Mouse (Mus musculus) thymus, postnatal 10 days (tissue): ENCODE results near the gene Prdm15.

Source experiments
- DNase-seq, 2 experiments: peaks; one replicate each; pipeline ENCODE4 v3.0.0; 2021; ENCODE audit warnings: low spot score in 2 of 2

Prdm15 gene

DNA sequence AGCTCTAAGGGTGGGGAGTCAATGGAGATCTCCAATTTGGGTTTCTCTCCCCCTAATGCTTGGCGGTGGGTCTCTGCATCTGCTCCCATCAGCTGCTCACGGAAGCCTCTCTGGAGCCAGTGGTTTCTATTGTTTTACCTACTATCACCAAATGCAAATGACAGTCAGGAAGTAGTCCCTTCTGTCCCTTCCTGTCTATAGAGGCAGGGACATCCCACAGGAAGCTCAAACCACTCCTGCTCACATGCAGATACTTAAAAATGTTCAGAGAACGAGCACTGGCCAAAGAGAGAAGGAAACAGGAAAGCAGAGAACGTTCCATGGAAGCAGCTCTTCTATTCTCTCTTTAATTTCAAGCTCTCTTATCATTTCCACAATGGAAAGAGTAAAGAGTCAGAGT lies 32.1 kb downstream of the Prdm15 start:
- no peak for DNase-seq

DNA sequence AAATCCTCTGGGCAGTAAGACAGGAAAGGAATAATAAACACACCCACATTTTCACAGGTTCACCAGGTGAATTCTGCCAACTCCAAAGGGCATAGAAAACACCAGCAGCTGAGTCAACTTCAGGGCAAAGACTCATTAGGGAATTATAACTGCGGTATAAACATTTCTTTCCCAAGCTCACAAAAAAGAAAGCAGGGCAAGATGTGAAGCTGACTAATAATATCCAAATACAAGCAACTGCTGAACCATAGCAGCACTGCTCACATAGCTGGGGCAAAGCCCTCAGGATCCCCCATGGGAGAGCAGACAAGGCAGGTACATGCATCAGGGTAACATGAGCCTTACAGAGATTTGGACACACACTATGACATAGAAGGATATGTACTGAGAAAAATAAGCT lies 34.2 kb downstream of the Prdm15 start:
- no peak for DNase-seq

DNA sequence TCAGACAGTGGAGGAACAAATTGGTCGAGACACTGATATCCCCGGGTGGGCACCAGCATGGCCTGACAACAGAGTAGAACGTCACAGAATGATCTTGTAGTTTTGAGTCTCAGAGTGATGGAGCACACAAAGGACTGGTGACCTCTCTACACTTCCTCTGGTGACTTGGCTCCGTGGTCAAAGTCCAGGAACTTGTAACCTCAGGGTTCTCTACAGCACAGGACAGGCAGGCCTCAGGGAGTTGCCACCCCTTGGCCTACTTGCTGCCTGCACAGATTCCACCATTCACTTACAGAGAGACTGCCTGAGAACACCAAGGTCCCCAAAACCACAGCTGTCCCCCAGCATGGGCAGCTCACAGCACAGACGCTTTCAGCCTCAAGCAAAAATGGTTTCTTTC lies 36.4 kb downstream of the Prdm15 start:
- DNase-seq: no peak

DNA sequence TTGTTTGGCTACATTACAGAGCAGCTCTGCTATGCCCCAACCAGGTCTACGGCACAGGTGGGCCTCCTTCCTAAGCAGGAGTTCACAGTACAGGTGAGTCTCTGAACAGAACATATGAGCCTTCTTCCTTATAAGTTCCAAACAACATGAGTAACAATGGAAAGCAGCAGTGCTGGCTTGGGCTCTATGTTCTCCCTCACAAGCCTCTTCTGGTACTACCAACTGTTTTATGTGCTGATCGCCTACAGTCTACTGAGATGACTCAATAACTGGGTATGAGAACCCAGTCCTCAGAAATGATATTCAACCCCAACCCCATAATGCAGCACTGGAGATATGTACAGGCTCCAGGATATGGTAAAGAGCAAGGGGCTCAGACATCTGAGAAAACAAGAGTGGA lies 37.6 kb downstream of the Prdm15 start:
- no peak for DNase-seq

DNA sequence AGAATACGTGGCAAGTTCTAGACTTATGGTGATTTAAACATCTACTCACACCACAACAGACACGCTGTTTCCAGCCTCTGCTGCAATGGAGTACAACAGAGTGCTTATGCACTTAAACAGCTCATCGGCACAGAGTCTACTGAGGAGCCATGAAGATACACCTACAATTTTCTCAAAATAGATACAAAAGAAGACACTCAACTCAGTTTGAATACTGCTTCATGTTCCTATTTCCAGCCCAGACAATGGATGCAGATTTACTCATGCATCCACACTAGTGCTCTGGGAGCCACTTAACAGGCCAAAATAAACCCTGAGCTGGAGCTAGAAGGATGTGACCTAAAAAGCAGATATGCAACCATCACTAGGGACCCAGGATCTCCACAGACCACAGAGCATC lies 42.8 kb downstream of the Prdm15 start:
- no peak for DNase-seq

DNA sequence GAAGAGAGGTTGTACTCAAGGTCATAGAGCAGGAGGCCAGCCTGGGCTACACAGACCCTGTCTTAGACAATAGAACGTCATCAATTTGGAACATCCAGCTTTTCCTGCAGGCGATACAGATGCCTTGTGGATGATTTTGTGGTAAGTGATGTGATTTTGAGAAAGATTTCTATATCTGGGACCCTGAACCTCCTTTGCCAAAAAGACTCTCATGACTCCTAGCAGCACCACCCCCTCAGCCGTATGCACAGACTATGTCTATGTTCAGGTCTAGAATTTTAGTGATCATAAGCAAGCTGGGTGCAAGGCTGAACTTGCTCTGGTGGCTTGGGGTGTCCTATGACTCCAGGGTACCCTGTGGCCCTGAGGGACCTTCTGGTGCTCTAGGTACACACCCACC lies 46.0 kb downstream of the Prdm15 start:
- DNase-seq: no peak

DNA sequence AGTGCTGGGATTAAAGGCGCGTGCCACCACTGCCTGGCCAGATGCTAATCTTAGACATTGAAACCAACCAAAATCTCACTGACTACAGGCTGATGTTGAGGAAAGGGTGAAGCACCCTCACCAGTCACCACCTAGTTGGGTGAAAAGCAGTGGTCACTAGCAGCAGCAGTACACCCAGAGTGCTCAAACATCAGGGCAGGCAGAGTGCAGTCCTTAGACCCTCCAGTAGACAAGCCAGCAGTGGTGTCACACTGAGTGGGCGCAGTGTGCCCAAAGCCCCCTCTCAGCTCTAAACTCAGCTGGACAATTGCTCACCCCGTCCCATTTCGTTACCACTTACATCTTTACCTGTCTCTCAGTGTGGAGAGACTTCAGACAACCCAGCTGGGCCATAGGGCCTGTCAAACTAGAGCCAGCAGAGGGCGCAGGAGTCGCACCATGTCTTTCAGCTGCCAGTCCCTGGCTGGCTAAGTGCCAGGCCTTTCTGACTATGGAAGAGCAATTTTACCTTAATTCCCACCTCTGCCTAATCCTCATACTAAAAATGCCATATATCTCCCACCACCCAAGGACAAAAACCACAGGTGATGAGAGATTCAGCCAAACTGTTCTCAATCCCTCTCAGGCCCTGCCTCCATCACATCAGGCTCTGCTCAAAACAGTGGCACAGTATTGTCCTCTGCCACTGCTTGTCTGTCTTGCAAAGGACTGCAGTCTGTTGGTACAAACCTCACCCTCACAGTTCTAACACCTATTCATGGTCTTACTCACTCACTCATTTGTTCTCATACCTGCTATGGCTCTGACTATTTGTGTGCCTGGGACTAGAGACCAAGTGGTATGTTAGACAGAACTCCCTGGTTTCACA lies 46.7 kb downstream of the Prdm15 start:
- peak; percentile 18 to 72 for DNase-seq

DNA sequence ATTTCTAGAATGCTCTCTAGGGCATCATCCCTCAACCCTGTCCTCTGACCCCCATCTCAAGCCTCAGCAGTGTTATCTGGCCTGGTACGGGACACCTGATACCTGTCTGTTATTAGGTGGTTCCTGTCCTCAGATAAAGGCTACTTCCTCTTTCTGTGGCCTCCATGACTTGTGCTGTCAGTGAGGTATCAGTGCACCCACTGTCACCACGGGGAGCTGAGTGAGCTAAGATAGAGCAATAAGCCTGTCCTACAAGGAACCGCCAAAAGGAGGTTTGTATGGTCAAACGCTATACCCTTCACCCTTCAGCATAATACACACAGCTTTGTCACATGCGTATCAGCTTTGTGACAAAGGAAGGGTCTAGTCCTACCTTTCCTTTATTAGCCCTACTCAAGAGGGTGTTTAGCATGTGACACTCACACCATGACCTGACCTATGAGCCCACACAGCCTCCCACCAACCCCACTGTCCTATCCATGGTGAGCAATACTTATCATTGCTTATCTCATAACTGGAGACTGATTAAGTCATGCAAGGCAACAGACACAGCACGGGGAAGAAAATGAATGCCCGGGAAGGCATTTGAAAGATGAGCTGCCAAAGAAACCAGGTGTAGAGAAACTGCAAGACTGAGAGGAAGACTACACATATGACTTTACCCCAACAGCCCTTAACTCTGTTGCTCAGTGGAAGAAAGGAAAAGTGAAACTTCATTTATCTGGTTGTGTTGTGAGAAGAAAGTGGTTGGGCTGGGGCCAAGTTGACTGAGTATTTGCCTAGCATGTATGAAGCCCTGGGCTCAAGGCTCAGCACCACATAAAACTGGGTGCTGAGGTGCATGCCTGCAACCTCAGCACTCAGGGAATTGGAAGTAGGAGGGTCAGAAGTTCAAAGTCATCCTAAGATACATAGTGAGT lies 53.4 kb downstream of the Prdm15 start:
- DNase-seq: no peak

DNA sequence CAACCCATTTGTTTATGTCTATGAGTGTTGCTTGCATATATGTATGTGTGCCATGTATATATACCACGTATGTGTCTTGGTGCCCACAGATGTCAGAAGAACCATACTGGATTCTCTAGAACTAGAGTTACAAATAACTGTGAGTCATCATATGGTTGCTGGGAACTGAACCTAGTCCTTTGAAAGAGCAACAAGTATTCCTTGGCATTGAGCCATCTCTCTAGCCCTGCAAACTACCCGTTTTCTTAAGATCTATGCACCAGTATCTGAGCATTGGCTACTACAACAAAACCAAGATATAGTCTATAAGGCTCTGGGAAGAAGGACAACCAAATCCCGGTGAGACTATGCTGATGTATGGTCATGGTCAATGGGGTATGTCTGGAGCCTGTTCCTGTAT lies 54.4 kb downstream of the Prdm15 start:
- DNase-seq: no peak

DNA sequence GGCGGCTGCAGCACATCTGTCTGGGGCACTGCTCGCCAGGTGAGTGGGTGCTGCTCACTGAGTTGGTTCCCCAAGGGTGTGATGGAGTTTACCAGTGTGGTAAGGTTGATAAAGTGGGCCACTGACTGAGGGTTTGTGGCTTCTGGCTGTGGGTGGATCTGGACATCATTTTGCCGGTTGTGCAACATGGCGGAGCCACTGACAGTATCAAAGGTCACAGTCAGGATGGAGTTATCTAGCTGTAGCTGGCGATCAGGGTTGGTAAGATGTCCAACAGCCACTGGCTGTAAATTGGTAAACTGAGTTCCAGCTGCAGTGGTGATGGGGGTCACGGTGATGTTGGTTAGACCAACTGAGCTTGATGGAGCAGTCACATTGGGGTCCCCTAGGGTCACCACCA lies 57.4 kb downstream of the Prdm15 start:
- DNase-seq: no peak

DNA sequence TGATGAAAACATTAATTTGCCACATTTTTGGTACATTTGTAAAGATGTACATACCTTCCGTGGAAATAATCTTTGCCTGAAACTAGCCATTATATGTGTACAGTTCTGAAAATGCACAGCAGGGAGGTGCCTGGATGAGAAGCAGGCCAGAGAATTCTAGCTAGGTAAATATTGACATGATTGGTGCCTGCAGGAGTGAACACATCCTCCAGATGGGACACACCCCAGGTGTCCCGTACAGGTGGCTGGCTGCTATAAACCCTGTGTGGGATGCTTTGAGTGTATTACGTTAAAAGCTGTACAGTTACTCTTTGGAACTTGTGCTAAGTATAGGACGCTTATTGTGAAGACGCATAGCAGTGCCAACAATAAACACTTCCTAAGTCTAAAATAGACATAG lies 68.6 kb downstream of the Prdm15 start:
- DNase-seq: no peak

DNA sequence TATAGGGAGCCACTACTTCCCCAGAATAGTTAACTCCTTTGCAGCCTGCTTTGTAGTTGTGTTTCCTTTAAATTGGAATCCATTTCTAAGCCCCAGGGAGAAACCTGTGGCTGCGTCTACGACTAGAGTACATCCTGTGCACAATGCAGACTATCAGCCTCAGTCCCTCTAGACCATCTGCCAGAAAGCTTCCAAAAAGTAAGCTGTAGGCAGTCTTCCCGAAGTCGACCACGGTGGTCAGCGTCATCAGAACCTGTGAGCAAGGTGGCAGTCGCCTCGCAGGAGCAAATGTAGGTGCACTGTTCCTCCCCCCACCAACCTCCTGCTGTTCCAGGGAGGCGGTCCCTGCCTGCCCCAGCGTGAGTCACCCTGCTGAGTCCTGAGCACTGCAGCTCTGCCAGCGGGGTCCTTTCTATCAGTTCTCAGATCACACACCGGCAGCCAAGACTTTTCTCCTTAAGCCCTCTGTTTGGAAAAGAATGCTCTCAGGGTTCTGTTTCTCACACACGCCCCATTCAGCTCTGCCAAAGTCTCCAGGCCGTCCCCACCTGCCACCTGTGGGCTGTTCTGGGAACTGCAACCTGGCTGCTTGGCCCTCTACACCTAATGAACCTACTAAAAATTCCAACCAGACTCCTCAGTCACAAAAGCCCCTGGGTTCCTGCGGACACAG lies 73.2 kb downstream of the Prdm15 start:
- DNase-seq: peak; percentile 22 to 69

DNA sequence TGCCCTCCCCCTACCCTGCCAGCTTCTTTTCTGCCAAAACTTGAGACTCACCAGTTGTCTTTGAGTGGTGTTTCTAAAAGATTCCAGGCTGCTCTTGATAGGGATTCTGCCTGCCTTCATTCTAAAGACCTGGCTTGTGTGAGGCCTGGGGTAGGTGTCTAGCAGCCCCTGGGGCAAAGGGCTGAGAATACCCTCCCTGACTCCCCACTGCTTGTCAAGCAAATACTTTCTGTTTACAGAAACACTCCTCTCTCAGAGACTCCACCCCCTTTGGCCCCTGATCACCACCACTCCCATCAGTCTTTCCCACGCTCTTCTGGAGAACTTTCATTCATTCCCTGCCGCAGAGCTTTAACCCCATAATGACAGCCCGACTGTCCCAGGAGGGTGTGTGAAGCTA lies 85.1 kb downstream of the Prdm15 start:
- no peak for DNase-seq

DNA sequence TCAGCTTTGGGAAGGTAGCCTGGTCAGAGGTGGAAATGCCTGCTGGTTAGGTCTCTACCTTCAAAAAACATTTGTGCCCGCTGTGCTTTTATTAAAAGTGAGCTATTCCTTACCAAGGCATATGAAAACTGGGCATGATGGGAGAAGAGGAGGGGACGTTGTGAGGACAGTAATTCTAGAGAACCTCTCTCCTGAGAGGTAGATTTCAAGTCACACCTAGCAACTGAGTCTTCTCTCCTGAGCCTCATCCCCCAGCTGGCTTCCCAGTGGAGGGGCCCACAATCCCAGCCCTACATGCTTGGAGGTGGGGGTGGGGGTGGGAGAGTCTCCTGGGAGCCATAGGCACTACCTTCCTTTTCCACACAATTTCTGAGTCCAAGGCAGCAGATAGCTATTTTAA lies 87.0 kb downstream of the Prdm15 start:
- DNase-seq: no peak

DNA sequence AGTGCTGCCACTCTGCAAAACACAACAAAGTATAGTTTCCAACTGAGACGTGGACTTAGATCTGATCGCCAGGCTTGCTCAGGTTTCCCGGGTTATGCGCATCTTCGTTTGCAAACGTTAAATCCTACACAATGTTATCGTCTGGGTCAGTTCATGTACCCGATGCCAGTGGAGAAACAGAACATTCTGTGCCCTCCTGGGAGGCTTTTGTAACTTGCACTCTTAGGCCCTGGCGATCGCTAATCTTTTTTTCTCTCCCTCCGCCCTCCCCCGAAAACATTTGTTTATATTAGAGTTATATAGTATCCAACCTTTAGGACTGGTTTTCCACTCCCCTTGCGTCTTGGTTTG lies 87.7 kb downstream of the Prdm15 start:
- DNase-seq: no peak

DNA sequence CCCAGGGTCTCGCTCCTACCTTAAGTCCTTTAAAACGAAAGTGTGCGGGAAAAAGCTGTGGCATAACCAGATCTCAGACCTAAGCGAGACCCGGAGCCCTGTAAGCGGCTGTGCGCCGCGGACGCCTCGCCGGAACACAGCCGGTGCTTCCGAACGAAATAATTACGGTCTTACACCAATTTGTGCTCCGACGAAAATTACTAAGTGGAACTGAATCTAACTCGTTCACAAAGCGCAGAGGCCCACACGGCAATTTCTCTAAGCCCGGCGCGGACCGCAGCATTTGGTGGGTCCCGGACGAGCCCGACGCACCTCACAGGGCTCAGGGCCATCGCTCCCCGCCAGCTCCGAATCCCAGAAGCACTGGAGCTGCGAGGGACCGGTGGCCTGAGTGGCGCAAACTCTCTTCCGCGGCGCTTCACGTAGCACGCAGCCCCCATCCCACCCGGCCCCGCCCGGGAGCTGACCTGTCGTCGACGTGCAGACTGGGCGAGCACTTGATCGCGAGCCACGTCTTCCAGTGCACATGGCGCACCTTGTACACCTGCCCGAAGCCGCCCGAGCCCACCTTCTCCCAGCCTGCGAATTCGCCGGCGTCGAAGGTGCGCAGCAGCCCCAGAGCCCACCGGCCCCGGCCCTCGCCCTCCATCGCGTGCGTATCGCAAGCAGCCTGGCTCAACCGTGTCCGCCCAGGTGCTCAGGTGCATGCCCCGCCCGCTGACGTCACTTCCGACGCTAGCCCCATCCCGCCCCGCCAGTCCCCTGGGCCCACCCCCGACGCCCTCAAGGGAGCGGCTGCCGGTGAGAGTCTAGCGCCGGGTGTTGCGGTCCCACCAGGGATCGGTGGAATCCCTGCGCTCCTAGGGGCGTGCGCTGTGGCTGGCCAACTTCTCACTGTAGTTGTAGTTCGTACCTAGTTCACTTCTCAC lies 88.3 kb downstream of the Prdm15 start, which contains the start of gene Ripk4:
Gene Ripk4, minus strand, starts transcription at position 727 of the 929 bp plus-strand sequence.
- peak; percentile 3 to 32 for DNase-seq

DNA sequence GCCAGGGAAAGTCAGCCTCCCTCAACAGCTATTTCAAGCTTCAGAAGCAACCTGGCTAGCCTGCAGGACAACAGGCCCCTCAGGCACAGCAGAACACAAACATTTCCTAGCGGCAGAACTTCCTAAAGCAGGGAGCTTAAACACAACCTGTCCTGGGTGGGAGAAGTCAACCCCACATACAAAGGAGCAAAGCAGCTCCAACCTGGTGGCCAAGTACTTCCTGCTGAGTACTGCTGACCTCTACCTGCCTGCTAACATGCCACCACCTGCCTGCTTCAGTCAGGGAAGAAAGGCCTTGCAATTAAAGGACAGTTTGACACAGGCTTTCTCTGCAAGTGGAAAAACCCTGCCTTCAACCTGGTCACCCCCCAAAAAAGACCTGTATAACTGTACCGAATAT lies 89.9 kb downstream of the Prdm15 start:
- DNase-seq: no peak

DNA sequence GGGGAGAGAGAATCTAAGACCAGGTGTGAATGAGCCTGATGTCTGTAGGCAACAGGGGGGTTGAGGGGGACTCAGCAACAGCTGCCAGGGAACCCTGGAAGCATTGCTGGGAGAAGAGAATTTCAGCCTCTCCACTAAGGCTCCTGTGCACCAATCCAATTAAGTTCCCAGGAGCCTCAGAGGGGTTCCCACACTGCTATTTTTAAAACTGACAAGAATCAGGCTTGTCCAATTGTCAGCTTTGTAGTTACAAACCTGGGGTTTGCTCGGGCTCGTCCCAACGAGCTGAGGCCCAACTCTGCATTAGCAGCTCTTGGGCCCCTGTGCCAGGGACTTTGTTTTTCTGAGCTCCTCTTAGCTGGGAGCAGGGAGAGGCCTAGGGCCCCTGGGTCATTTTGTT lies 92.0 kb downstream of the Prdm15 start:
- no peak for DNase-seq

DNA sequence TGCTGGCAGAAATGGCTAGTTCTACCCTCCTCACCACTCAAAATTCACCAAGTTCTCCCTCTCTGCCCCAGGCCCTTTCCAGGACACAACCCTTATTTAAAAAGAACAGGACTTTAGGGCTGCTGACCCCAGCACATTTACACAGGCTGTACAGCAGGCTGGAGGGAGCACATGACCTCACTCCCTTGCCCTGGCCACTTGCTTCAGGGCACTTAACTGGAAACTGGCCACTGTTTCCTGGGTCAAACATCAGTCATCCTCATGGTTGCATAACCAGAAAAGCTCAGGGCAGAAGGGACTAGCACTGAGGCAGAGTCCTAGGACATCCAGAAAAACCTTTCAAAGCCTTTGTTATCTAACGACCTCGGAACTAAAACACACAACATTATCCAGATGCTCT lies 93.4 kb downstream of the Prdm15 start:
- DNase-seq: no peak

DNA sequence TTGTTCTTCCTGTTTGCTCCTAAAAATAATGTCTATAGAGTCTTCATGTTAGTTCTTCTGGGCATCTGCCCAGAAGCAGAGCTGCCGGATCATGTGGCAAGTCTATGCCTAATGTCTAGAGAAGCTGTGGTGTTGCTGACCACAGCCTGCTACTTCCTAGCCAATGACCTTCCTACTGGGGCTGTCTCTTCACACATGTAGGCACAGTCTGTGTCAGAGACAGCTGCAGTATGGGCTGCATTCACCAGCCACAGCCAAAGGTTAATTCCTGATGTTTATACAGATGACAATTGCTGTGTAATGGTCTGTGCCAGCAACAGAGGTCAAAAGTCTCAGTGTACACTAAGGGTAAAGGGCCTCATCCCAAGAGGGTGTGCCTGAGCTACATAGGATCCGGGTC lies 95.2 kb downstream of the Prdm15 start:
- no peak for DNase-seq

DNA sequence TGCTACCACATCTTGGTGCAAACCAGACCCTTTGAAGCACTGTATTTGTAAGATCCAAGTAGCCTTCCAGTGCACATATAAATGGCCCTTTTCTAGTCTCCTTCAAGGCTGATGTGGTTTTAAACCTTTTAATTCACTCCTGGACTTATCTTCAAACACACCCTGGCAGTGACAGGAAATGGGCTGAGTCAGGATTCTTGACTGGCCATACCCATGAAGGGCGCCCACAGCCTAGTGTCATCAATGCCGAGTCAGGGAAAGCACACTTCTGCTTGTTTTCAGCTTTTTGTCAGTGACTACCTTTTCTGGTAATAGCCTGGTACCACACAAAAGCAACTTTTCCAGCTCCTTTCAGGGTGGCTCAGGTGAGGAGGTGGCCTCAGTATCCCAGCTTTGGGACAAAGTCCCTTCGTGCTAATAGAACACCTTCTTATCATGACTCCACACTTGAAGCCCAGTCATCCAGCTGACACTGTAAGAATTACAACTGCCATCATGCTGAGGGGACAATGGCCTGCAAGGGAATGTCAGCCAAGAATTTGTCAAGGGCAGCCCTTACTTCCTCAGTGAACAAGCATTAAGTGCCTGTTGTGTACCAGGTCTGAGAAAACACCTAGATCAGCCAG lies 99.2 kb downstream of the Prdm15 start:
- no peak for DNase-seq
